Mouse (Mus musculus) myocyte (in vitro differentiated cells): ENCODE results near the gene Coro2a. TPM values are rescaled to one million over a fixed set of nuclear protein-coding genes. Genes with fewer than 3 reads are reported as not detected.
"Not testable (repeated sequence)": the region's sequence is repeated elsewhere in the genome, so short reads cannot be mapped to it uniquely, and the experiment has no call there.

Source experiments
- H3K27me3 ChIP-seq: one replicate; pipeline ENCODE4 v1.6.1; 2011; ENCODE audit not compliant: control insufficient read depth, insufficient read depth, insufficient read length
- H3K36me3 ChIP-seq: one replicate; pipeline ENCODE4 v1.6.1; 2011; ENCODE audit not compliant: control insufficient read depth, insufficient read depth
- H3K4me2 ChIP-seq: one replicate; pipeline ENCODE4 v1.6.1; 2011; ENCODE audit warnings: low read depth, control low read depth
- H3K4me3 ChIP-seq: one replicate; pipeline ENCODE4 v1.5.1; 2011; ENCODE audit warnings: mild to moderate bottlenecking, control low read depth, moderate library complexity
- H3K79me2 ChIP-seq: one replicate; pipeline ENCODE4 v1.6.1; 2011; ENCODE audit not compliant: control insufficient read depth, insufficient read depth
- H3ac ChIP-seq: one replicate; pipeline ENCODE4 v1.6.1; 2011; ENCODE audit not compliant: control insufficient read depth, insufficient read length
- CEBPB ChIP-seq: IDR thresholded peaks from 2 replicates; pipeline ENCODE4 v1.6.1; 2011; ENCODE audit warnings: mild to moderate bottlenecking, moderate library complexity; ENCODE audit not compliant: poor library complexity, insufficient read depth, severe bottlenecking
- E2F4 ChIP-seq: IDR thresholded peaks from one replicate; pipeline ENCODE4 v1.6.1; 2011; ENCODE audit warnings: mild to moderate bottlenecking, control low read depth, moderate library complexity; ENCODE audit not compliant: insufficient read depth
- MAX ChIP-seq: IDR thresholded peaks from one replicate; pipeline ENCODE4 v1.6.1; 2011; ENCODE audit warnings: low read depth, mild to moderate bottlenecking, control low read depth
- MYOD1 ChIP-seq, 3 experiments: IDR thresholded peaks; one replicate each; pipeline ENCODE4 v1.6.1; 2011; ENCODE audit warnings: control low read depth in 2 of 3, low read depth in 2 of 3, mild to moderate bottlenecking in 2 of 3, moderate library complexity in 1 of 3; ENCODE audit not compliant: insufficient read length in 2 of 3, control insufficient read depth in 1 of 3
- MYOG ChIP-seq, 3 experiments: IDR thresholded peaks; one replicate each; pipeline ENCODE4 v1.6.1; 2011; ENCODE audit warnings: control low read depth in 2 of 3, low read depth in 2 of 3, mild to moderate bottlenecking in 2 of 3; ENCODE audit not compliant: insufficient read length in 2 of 3, control insufficient read depth in 1 of 3, insufficient read depth in 1 of 3
- POLR2A ChIP-seq: IDR thresholded peaks from one replicate; pipeline ENCODE4 v1.6.1; 2011; ENCODE audit warnings: low read depth, mild to moderate bottlenecking, control low read depth, moderate library complexity; ENCODE audit not compliant: insufficient read length
- POLR2AphosphoS2 ChIP-seq: IDR thresholded peaks from one replicate; pipeline ENCODE4 v1.6.1; 2011; ENCODE audit warnings: low read depth, control low read depth; ENCODE audit not compliant: insufficient read length
- REST ChIP-seq: IDR thresholded peaks from one replicate; pipeline ENCODE4 v1.6.1; 2011; ENCODE audit warnings: mild to moderate bottlenecking, control low read depth, moderate library complexity; ENCODE audit not compliant: insufficient read depth, insufficient read length
- SRF ChIP-seq: IDR thresholded peaks from one replicate; pipeline ENCODE4 v1.6.1; 2011; ENCODE audit warnings: low read depth; ENCODE audit not compliant: control insufficient read depth, insufficient read length
- TCF12 ChIP-seq: IDR thresholded peaks from one replicate; pipeline ENCODE4 v1.6.1; 2011; ENCODE audit warnings: mild to moderate bottlenecking, control low read depth; ENCODE audit not compliant: poor library complexity, insufficient read depth, severe bottlenecking
- TCF3 ChIP-seq: IDR thresholded peaks from one replicate; pipeline ENCODE4 v1.6.1; 2011; ENCODE audit warnings: low read depth, control low read depth; ENCODE audit not compliant: insufficient read length
- USF1 ChIP-seq: IDR thresholded peaks from one replicate; pipeline ENCODE4 v1.6.1; 2011; ENCODE audit warnings: low read depth, mild to moderate bottlenecking, control low read depth, moderate library complexity
- polyA plus RNA-seq: library from polyadenylated mRNA; unstranded; fragments of >200 nt; fragmentation: generic; extraction: Trizol; gene quantifications from one replicate; pipeline ENCODE4 v1.2.1, GENCODE M21; 2012; ENCODE audit warnings: missing spikeins

Gene Coro2a
- polyA plus RNA-seq, 1 experiment: 0.30 TPM

DNA sequence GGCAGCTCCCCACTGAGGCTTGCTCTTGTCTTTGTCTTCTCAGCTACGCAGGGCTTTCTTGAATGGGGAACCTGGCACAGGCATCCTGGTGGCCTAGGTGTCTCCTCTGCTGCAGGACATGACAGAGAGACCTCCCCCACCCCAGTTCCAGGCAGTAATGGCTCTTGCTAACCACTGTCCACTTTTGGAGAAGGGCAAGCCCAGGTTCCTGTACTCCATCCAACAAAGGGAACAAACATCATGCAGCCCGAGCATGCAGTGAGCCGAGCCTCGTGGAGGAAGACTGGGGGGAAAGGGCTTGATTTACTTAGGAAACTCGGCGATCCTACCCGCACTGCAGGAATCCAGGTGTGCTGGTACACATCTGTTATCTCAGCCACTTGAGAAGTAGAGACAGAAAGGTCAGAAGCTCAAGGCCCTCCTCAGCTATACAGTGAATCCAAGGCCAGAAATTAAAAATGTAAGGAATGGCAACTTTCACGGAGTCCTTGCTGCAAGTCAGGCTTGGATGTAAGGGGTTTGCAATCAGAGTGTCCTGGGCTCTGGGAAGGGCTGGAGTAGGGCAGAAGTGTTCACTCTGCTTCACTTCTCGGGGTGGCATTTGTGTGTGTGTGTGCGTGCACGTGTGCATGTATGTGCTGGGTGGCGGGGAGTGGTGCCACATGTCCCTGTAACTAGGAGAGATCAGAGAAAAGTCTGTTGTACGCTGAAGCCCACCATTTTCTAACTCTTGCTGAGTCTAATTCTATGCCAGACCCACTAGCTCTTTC is 16.8 kb downstream of the Coro2a start:
- H3ac ChIP-seq: no peak overlapping the region
- TF ChIP-seq MYOD1 (IDR thresholded peaks at IDR 0.05; ENCODE audit: control insufficient read depth in 1 of 3, insufficient read length in 2 of 3, low read depth in 2 of 3) (no peak), TCF3 (no peak), SRF (no peak), MAX (no peak), USF1 (no peak), CEBPB (no peak), POLR2AphosphoS2 (no peak), MYOG (IDR thresholded peaks at IDR 0.05; ENCODE audit: control insufficient read depth in 1 of 3, insufficient read depth in 1 of 3, insufficient read length in 2 of 3, low read depth in 2 of 3) (no peak), REST (no peak), POLR2A (no peak), E2F4 (no peak), TCF12 (no peak)
- H3K36me3 ChIP-seq: no peaks in the 10 kb centered on the region
- no peaks in the 10 kb centered on the region for H3K79me2 ChIP-seq
- no peak overlapping the region for H3K4me3 ChIP-seq
- no peak overlapping the region for H3K4me2 ChIP-seq
- H3K27me3 ChIP-seq: peaks cover 5% of the 10 kb centered on the region

DNA sequence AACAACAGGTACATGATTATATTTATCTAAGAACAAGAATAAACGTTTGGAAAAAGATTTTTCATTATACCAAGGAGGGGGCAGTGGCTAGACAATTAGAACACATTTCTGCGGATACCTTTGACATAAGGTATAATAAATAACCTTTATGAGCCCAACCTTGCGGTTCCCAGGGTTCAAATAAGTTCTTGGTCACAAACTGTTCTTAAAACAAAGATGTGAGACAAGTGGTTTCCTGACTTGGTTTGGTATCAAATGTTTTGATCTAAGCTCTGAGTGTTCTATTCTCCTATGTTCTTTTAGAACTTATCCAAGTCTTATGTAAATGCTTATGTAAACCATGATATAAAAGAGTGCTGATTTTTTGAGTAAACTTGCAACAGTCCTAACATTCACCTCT is 17.5 kb downstream of the Coro2a start:
- not testable (repeated sequence) for H3K27me3 ChIP-seq, H3K79me2 ChIP-seq, H3K4me2 ChIP-seq, H3K4me3 ChIP-seq, H3ac ChIP-seq, H3K36me3 ChIP-seq

DNA sequence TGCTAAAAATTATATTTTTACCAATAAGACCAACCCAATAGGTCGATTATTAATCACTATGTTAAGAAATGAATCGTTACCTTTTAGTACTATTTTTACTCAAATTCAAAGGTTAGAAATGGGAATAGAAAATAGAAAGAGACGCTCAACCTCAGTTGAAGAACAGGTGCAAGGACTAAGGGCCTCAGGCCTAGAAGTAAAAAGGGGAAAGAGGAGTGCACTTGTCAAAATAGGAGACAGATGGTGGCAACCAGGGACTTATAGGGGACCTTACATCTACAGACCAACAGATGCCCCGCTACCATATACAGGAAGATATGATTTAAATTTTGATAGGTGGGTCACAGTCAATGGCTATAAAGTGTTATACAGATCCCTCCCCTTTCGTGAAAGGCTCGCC is 17.9 kb downstream of the Coro2a start:
- H3K4me3 ChIP-seq, H3K36me3 ChIP-seq, H3K79me2 ChIP-seq, H3K4me2 ChIP-seq, H3K27me3 ChIP-seq, H3ac ChIP-seq: not testable (repeated sequence)

DNA sequence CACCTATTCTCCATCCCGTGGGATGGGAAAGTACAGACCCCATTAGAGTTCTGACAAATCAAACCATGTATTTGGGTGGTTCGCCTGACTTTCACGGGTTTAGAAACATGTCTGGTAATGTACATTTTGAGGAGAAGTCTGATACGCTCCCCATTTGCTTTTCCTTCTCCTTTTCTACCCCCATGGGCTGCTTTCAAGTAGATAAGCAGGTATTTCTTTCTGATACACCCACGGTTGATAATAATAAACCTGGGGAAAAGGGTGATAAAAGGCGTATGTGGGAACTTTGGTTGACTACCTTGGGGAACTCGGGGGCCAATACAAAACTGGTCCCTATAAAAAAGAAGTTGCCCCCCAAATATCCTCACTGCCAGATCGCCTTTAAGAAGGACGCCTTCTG is 20.0 kb downstream of the Coro2a start:
- not testable (repeated sequence) for H3K4me3 ChIP-seq, H3K79me2 ChIP-seq, H3K27me3 ChIP-seq, H3ac ChIP-seq, H3K36me3 ChIP-seq, H3K4me2 ChIP-seq

DNA sequence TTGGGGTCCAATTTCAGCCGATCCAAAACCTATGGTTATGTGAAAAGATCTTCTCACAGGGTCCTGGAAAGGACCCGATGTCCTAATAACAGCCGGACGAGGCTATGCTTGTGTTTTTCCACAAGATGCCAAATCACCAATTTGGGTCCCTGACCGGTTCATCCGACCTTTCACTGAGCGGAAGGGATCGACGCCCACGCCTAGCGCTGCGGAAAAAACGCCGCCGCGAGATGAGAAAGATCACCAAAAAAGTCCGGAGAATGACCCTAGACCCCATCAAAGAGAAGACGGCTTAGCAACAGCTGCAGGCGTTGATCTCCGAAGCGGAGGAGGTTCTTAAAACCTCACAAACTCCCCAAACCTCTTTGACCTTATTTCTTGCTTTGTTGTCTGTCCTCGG is 20.4 kb downstream of the Coro2a start:
- not testable (repeated sequence) for H3K4me2 ChIP-seq, H3K36me3 ChIP-seq, H3K79me2 ChIP-seq, H3K4me3 ChIP-seq, H3K27me3 ChIP-seq, H3ac ChIP-seq

DNA sequence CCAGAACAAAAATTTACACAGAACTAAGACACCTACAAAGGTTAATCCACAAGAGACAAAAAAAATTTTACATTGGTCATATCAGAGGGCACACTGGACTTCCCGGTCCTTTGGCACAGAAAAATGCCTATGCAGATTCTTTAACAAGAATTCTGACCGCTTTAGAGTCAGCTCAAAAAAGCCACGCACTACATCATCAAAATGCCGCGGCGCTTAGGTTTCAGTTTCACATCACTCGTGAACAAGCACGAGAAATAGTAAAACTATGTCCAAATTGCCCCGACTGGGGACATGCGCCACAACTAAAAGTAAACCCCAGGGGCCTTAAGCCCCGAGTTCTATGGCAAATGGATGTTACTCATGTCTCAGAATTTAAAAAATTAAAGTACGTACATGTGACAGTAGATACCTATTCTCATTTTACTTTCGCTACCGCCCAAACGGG is 21.2 kb downstream of the Coro2a start:
- H3ac ChIP-seq, H3K79me2 ChIP-seq, H3K27me3 ChIP-seq, H3K36me3 ChIP-seq, H3K4me2 ChIP-seq, H3K4me3 ChIP-seq: not testable (repeated sequence)

DNA sequence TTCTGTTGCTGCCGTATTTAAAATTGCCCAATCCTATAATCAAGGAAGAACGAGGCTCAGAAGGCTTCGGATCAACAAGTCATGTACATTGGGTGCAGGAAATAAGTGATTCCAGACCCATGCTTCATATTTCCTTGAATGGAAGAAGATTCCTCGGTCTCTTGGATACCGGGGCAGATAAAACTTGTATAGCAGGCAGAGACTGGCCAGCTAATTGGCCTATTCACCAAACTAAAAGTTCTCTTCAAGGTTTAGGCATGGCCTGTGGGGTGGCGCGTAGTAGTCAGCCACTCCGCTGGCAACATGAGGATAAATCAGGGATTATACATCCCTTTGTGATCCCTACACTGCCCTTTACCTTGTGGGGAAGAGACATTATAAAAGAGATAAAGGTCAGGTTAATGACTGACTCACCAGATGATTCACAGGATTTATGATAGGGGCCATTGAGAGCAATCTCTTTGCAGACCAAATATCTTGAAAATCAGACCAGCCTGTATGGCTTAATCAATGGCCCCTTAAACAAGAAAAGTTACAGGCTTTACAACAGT is 23.1 kb downstream of the Coro2a start:
- H3K4me2 ChIP-seq, H3K79me2 ChIP-seq: not testable (repeated sequence)

More for the DNA sequence above, 23.1 kb downstream of the Coro2a start:
- H3K4me3 ChIP-seq, H3K36me3 ChIP-seq, H3ac ChIP-seq, H3K27me3 ChIP-seq: not testable (repeated sequence)
